Mouse (Mus musculus) adrenal gland, postnatal 10 days (tissue): ENCODE measurements around the gene Asb6. TPM values are rescaled to one million over a fixed set of nuclear protein-coding genes. Genes with fewer than 3 reads are reported as not detected.

ENCODE experiments used
- DNase-seq: peaks from one replicate; pipeline ENCODE4 v3.0.0; 2021; ENCODE audit warnings: mixed read lengths
- long read RNA-seq, 2 experiments: library from polyadenylated mRNA; stranded (forward); transcript quantifications; one replicate each; pipeline ENCODE4 v2.0.0; 2021
- total RNA-seq, 2 experiments: library from RNA; stranded (reverse); gene quantifications; 2 replicates each; pipeline ENCODE4 v1.2.3; 2021

Asb6 gene
- 10 to 100 TPM; 17.2 to 19.6 TPM for total RNA-seq
- long read RNA-seq, experiment 1, full-length matches to known transcripts = 40 of 61 reads
- long read RNA-seq, experiment 1, partial matches to known transcripts = 15 of 61 reads
- long read RNA-seq, experiment 1, other reads (novel, unspliced or antisense) = 6 of 61 reads
- long read RNA-seq, experiment 2, full-length matches to known transcripts = 17 of 19 reads
- long read RNA-seq, experiment 2, partial matches to known transcripts = 1 of 19 reads
- long read RNA-seq, experiment 2, other reads (novel, unspliced or antisense) = 1 of 19 reads

DNA sequence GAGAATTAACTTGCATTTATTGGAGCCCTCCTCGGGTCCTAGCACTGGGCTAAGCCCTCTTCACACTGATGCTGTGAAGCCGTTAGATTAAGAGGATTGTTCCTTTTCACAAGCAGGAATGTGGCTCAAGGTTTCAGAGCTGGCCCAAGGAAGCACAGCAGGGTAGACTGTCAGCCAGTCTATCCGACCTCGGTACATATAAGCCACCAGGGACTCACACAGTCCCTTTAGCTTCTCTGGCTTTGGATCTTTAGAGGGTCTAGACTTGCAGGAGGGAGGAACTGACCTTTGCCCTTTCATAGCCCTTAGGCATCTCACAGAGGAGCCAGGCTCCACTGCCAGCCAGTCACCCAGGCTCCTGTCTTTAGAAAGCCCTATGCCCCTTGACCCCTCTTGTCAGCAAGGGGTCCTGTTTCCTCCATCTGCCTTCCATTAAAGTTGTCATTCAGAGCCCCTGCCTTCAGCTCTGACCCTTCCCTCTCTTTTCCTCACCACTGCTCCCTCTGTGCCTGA lies at the start of gene Asb6:
TSS of gene Asb6 (minus strand) at position 51 of the 513 bp plus-strand sequence.
- no peak for DNase-seq

DNA sequence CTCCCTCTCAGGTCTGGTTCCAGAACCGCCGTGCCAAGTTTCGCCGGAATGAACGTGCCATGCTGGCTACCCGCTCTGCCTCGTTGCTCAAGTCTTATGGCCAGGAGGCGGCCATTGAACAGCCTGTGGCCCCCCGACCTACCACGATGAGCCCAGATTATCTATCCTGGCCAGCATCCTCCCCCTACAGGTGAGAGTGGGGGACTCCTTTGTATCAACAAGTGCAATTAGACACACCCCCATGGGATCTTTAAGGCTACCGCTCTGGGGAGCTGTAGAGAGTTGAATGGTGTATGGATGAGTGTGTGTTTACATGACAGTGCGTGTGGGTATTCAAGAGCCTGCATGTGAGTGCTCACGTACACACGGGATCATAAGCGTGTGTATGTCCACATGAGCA lies 49.3 kb upstream of the Asb6 start:
- no peak for DNase-seq

DNA sequence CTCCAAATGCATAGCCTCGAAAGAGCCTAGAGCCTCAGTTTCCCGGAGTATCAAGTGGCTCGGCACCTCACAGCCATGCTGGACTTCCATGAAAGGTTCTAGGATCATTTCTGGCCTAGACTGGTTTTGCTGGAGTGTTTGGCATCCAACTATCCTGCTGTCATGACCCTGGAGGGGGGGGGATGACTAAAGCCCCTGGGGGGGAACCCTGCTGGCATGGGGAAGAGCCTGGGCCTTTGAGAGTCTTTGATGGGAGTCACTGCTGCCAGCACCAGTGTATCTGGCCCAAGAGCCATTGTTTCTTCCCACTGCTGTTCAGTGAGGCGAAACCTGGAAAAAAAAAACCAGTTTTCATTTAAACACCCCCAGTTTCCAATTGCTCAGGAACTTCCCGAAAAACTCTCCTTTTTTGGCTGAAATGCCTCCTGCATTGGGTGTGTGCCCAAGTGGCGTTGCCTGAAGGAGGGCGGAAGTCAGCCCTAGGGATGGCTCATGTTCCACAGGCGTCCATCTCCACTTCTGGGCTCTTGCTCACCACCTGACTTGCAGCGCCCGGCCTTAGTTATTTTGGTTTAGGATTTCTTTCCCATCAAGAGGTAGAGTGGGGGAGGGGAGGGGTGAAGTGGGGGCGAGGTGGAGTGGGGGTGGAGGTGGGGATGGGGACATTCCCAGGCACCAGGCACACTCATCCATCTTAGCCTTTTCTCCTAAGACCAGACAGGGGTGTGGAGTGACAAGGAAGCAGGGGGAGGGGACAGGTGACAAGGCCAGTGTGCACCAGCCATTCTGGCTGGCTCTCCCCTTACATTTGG lies 45.7 kb upstream of the Asb6 start:
- no peak for DNase-seq

DNA sequence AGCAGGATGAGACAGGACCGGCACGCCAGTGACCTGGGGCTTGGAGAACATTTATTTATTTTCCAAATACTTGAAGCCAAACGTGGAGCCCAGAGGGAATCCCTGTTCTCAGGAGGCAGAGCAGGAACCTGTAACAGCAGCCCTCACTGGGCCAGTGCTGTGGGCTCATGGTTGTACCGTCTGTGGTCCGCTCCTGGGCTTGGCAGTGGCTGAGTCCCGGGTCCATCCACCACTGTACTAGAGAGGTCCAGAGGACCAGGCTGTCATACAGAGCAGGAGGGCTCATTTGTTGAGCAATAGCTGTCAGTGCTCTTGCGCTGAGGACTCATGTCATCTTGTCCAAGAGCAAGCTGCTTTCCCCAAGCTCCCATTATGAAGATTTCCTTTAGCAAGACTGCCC lies 45.0 kb upstream of the Asb6 start:
- DNase-seq = no peak

GRCm38 (mm10) chr2:30874445-30874844 lies 44.3 kb upstream of the Asb6 start:
- no peak for DNase-seq

DNA sequence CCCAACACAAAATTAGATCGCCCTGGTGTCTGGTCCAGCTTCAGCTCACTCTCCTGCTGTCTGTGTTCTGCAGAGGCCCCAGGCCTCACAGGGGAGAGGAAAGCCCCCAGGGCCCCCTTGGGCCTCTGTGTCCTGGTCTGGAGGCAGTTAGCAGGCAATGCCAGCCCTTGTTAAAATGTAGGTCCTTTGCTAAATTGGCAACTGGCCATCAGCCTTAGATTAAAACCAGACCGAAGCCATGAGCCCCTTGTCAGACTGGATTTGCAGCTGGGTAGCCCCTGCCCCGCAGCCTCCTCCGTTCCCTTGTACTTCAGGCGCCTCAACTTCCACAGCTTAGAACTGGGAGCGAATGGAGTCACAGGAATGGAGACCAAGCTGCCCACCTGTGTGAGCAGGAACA lies 42.5 kb upstream of the Asb6 start:
- DNase-seq = no peak

- no peak for DNase-seq
These were observed 40.7 kb upstream of the Asb6 start for GRCm38 (mm10) chr2:30870863-30871262.

- no peak for DNase-seq
These were observed 35.3 kb upstream of the Asb6 start for GRCm38 (mm10) chr2:30865426-30865825.

- DNase-seq = no peak
These were observed 34.8 kb upstream of the Asb6 start for GRCm38 (mm10) chr2:30864968-30865381.

DNA sequence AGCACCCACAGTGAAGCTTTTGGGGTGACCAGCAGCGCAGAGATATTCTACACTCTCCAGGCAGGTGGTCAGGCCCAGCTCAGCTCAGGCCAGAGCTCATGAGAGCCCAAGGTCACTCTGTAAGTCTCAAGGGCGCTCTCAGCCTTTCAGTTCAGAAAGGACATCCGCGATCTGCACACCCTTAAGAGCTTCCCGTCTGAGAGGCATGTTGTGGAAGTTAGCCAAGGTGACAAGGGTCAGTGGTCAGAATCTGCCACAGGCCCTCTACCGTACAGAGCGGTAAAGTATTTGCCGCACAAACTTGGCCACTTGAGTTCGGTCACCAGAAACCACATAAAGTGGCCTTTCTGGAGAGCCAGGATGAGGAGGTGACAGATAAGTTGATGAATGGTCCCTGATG lies 33.4 kb upstream of the Asb6 start:
- peak; percentile 27 for DNase-seq

- DNase-seq = no peak
These were observed 31.9 kb upstream of the Asb6 start for GRCm38 (mm10) chr2:30862081-30862480.

- no peak for DNase-seq
These were observed 29.6 kb upstream of the Asb6 start for GRCm38 (mm10) chr2:30859782-30860181.

DNA sequence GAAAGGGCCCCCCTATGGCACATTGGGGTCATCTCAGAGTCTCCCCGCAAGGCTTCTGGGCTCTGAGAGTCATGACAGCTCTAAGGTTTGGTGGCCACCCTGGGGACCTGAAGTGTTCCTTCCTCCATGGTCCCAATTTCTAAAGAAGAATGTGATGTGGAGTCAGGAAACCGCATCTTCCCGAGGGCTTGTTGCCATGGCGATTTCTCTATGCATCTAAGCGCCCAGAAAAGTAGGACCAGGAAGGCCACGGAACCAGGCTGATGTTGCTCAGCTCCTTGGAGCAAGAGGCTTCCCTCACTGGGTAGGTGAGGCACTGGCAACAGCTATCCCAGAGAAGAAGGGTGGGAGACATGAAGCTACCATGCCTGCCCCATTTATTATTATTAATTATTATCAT lies 26.9 kb upstream of the Asb6 start:
- DNase-seq = no peak

DNA sequence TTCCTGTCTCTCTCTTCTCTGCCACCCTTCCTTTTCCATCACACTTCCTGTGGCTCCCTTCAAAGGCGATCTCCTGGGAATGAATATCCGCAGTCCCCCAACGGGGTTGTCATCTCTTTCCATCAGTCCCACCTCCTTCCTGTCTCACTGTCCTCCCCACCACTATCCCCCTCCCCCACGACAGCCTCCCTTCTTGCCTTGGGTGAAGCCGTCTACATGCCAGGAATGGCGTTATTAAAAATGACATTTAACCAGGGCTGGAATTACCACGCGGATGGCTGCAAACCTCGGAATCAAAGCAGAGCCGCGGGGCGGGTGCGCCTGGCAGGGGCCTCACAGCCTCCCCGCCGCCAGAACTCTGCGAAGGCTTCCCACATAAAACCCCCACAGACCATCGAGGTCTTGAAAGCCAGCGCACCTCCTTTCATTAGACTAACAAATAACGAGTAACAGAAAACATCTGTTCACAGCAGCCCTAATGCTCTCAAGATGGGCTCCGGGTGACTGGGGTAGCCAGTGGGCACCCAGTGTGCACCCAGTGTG lies 22.7 kb upstream of the Asb6 start:
- no peak for DNase-seq

DNA sequence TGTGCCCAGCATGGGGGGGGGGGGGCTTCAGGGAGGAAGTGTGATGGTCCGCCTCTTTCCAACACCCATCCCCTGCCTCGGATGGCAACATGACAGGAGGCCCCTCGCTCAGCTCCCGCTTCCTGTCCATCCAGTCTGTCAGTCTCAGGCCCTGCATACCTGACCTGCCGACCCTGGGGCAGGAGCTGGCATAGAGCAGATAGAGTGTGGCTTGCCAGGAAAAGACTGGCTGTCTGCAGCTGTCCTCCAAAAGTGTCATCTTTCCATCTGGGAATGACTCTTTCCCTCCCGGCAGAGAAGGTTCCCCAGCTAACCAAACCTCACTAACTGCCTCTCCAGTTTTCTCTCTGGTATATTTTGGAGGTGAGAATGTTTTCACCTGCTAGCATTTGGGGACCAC lies 20.4 kb upstream of the Asb6 start:
- DNase-seq = no peak

GRCm38 (mm10) chr2:30848184-30848583 lies 18.1 kb upstream of the Asb6 start:
- DNase-seq = no peak

- DNase-seq = no peak
These were observed 16.6 kb upstream of the Asb6 start for GRCm38 (mm10) chr2:30846723-30847122.

DNA sequence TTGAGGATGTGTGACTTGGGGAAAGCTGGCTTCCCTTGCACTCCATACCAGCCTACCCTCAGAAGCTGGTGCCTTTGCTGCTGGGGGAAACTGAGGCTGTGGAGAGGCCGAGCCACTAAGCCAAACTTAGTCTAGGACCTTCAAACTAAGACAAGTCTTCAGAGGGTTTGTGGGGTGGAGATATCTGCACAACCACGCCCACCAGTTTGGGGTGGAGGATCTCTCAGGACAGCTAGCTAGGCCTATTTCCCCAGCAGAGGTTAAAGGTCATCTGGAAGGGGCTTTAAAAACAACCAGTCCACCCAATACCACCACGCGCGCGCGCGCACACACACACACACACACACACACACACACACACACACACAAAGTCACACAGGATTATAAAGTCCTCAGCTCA lies 16.1 kb upstream of the Asb6 start:
- no peak for DNase-seq

DNA sequence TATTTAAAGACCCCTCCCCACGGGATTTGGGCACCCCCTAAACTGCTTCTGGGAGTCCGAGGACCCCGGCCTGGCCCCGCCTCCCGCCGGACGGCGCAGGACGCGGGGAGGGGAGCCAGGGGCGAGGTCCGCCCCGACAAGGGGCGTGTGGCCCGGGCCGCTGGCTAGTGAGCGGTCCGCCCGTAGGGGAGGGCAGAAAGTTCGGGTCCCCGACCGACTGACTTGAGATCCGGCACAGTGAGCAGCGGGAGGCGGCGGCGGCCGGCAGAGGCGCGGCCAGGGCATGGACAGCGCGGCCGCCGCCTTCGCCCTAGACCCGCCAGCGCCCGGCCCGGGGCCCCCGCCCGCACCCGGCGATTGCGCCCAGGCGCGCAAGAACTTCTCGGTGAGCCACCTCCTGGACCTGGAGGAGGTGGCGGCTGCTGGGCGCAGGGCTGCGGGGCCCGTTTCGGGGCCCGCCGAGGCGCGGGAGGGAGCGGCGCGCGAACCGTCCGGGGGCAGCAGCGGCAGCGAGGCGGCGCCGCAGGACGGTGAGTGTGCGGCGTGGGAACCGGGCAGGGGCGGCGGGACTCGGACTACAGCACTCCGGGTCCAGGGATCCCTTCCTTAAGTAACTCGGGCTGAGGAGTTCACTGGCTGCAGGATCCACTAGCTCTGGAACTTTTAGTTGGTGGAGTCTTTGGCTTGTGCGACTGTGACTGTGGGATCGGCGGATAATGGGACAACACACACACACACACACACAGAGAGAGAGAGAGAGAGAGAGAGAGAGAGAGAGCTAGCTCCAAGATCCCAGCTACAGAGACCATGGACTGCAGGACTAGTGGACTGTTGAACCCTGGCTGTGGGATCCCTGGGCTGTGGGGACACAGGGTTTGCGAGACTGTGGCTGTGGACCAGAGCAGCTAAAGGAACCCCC lies 15.3 kb upstream of the Asb6 start:
- peak; percentile 50 for DNase-seq

- DNase-seq = no peak
These were observed 12.5 kb upstream of the Asb6 start for GRCm38 (mm10) chr2:30842615-30843014.

- no peak for DNase-seq
These were observed 6.3 kb upstream of the Asb6 start for GRCm38 (mm10) chr2:30836238-30836990.
